Mouse (Mus musculus) midbrain, embryonic 14.5 days (tissue): ENCODE measurements around the gene Rtn4. TPM values are rescaled to one million over a fixed set of nuclear protein-coding genes. Genes with fewer than 3 reads are reported as not detected.
"Not testable (repeated sequence)": the region's sequence is repeated elsewhere in the genome, so short reads cannot be mapped to it uniquely, and the experiment has no call there.

Experiments
- ATAC-seq: fragments of 200-750 bp; cut with Nextera tagmentation; 2 replicates; pipeline ENCODE4 v1.8.0; 2017; ENCODE audit warnings: moderate number of reproducible peaks, moderate library complexity; ENCODE audit not compliant: low FRiP score, low TSS enrichment
- DNase-seq: peaks from one replicate; pipeline ENCODE4 v3.0.0-alpha.2; 2015
- H3K27ac ChIP-seq: fragments of 300-500 bp; sonication (generic); replicated peaks from 2 replicates; pipeline ENCODE4 v1.5.1; 2014; ENCODE audit warnings: mild to moderate bottlenecking, low read depth, low read length, moderate library complexity
- H3K27me3 ChIP-seq: fragments of 300-500 bp; sonication (generic); 2 replicates; pipeline ENCODE4 v1.6.1; 2014; ENCODE audit warnings: low read length, control low read depth, mixed read lengths; ENCODE audit not compliant: control insufficient read depth, insufficient read depth
- H3K36me3 ChIP-seq: fragments of 300-500 bp; sonication (generic); 2 replicates; pipeline ENCODE4 v1.6.1; 2014; ENCODE audit warnings: low read length, control low read depth; ENCODE audit not compliant: control insufficient read depth, insufficient read depth
- H3K4me1 ChIP-seq: fragments of 300-500 bp; sonication (generic); 2 replicates; pipeline ENCODE4 v1.6.1; 2014; ENCODE audit warnings: mild to moderate bottlenecking, antibody characterized with exemption, low read length, control low read depth; ENCODE audit not compliant: control insufficient read depth, insufficient read depth
- H3K4me2 ChIP-seq: fragments of 300-500 bp; sonication (generic); 2 replicates; pipeline ENCODE4 v1.6.1; 2014; ENCODE audit warnings: mild to moderate bottlenecking, low read length, moderate library complexity
- H3K4me3 ChIP-seq: fragments of 300-500 bp; sonication (generic); replicated peaks from 2 replicates; pipeline ENCODE4 v1.5.1; 2014; ENCODE audit warnings: low read depth, low read length
- H3K9ac ChIP-seq: fragments of 300-500 bp; sonication (generic); replicated peaks from 2 replicates; pipeline ENCODE4 v1.6.1; 2014; ENCODE audit warnings: mild to moderate bottlenecking, low read length, moderate library complexity
- H3K9me3 ChIP-seq: fragments of 300-500 bp; sonication (generic); 2 replicates; pipeline ENCODE4 v1.6.1; 2016; ENCODE audit warnings: low read length, control low read depth, mixed read lengths; ENCODE audit not compliant: control insufficient read depth
- WGBS: fragments of 180-500 bp; shearing (Covaris S2); extraction: QIAGEN DNeasy Blood & Tissue Kit; methylation state at CpG from one replicate; pipeline ENCODE4 v1.1.7; 2014; 5-methylcytosine and 5-hydroxymethylcytosine counted together
- polyA plus RNA-seq: library from polyadenylated mRNA; unstranded; fragments of >200 nt; fragmentation: Nextera tagmentation; extraction: Ambion mirVana; gene quantifications from 2 replicates; pipeline ENCODE4 v1.2.1, GENCODE M21; 2014

The Rtn4 gene
- polyA plus RNA-seq, 1 experiment from 2014 or later: 110 TPM

- DNase-seq (no peak), ATAC-seq (no peak)
- no peak overlapping the region for H3K27ac ChIP-seq
- no peak overlapping the region for H3K4me2 ChIP-seq
- H3K4me3 ChIP-seq: no peak overlapping the region
- no peaks in the 10 kb centered on the region for H3K4me1 ChIP-seq
- WGBS: 96% methylated on average over 3 of the region's 3 CpGs
- H3K27me3 ChIP-seq: no peaks in the 10 kb centered on the region
- no peaks in the 10 kb centered on the region for H3K9me3 ChIP-seq
- peaks cover 53% of the 10 kb centered on the region for H3K36me3 ChIP-seq
- no peak overlapping the region for H3K9ac ChIP-seq
Observed at GRCm38 (mm10) chr11:29747365-29747764, 54.6 kb downstream of the Rtn4 start.

GRCm38 (mm10) chr11:29747881-29748280 lies 55.1 kb downstream of the Rtn4 start:
- H3K4me2 ChIP-seq: no peak overlapping the region
- WGBS: 88% methylated on average over 1 of the region's 1 CpGs
- no peak overlapping the region for H3K27ac ChIP-seq
- H3K9ac ChIP-seq: no peak overlapping the region
- H3K27me3 ChIP-seq: no peaks in the 10 kb centered on the region
- H3K36me3 ChIP-seq: peaks cover 49% of the 10 kb centered on the region
- H3K9me3 ChIP-seq: no peaks in the 10 kb centered on the region
- no peak for ATAC-seq
- no peak overlapping the region for H3K4me3 ChIP-seq
- DNase-seq: no peak
- H3K4me1 ChIP-seq: no peaks in the 10 kb centered on the region

GRCm38 (mm10) chr11:29748750-29749467 lies 56.2 kb downstream of the Rtn4 start:
- no peak overlapping the region for H3K4me2 ChIP-seq
- no peak overlapping the region for H3K9ac ChIP-seq
- DNase-seq (no peak), ATAC-seq (no peak)
- 90% methylated on average over 8 of the region's 8 CpGs for WGBS
- H3K4me1 ChIP-seq: no peaks in the 10 kb centered on the region
- H3K36me3 ChIP-seq: peaks cover 40% of the 10 kb centered on the region
- no peak overlapping the region for H3K4me3 ChIP-seq
- no peaks in the 10 kb centered on the region for H3K27me3 ChIP-seq
- H3K27ac ChIP-seq: no peak overlapping the region
- H3K9me3 ChIP-seq: no peaks in the 10 kb centered on the region

GRCm38 (mm10) chr11:29749468-29749829 lies 56.7 kb downstream of the Rtn4 start:
- ATAC-seq: no peak
- Histone ChIP-seq H3K9ac (no peak overlapping the region), H3K27ac (no peak overlapping the region), H3K9me3 (no peaks in the 10 kb centered on the region), H3K4me3 (no peak overlapping the region), H3K27me3 (no peaks in the 10 kb centered on the region), H3K4me1 (no peaks in the 10 kb centered on the region), H3K36me3 (peaks cover 34% of the 10 kb centered on the region), H3K4me2 (no peak overlapping the region)
- DNase-seq: no peak
- 100% methylated on average over 1 of the region's 1 CpGs for WGBS

- no peak overlapping the region for H3K4me2 ChIP-seq
- 89% methylated on average over 2 of the region's 2 CpGs for WGBS
- ATAC-seq (no peak), DNase-seq (no peak)
- no peak overlapping the region for H3K4me3 ChIP-seq
- no peaks in the 10 kb centered on the region for H3K27me3 ChIP-seq
- H3K27ac ChIP-seq: no peak overlapping the region
- peaks cover 20% of the 10 kb centered on the region for H3K36me3 ChIP-seq
- no peaks in the 10 kb centered on the region for H3K9me3 ChIP-seq
- no peak overlapping the region for H3K9ac ChIP-seq
- no peaks in the 10 kb centered on the region for H3K4me1 ChIP-seq
Observed at GRCm38 (mm10) chr11:29751013-29751412, 58.3 kb downstream of the Rtn4 start.

GRCm38 (mm10) chr11:29751648-29752611 lies 59.2 kb downstream of the Rtn4 start:
- no peak for DNase-seq
- 87% methylated on average over 14 of the region's 14 CpGs for WGBS
- Histone ChIP-seq H3K36me3 (peaks cover 10% of the 10 kb centered on the region; the same call in 1 of the 2 replicates), H3K27ac (no peak overlapping the region), H3K27me3 (no peaks in the 10 kb centered on the region), H3K4me1 (no peaks in the 10 kb centered on the region), H3K9me3 (no peaks in the 10 kb centered on the region), H3K4me2 (no peak overlapping the region), H3K9ac (no peak overlapping the region), H3K4me3 (no peak overlapping the region)
- ATAC-seq: no peak

- H3K27ac ChIP-seq, H3K9ac ChIP-seq, DNase-seq, H3K4me2 ChIP-seq, H3K4me1 ChIP-seq, ATAC-seq, H3K36me3 ChIP-seq, H3K27me3 ChIP-seq, H3K4me3 ChIP-seq, H3K9me3 ChIP-seq: not testable (repeated sequence)
- 94% methylated on average over 5 of the region's 5 CpGs for WGBS
Observed at GRCm38 (mm10) chr11:29756007-29756406, 63.3 kb downstream of the Rtn4 start.

- no peaks in the 10 kb centered on the region for H3K27me3 ChIP-seq
- H3K4me2 ChIP-seq: no peak overlapping the region
- no peaks in the 10 kb centered on the region for H3K4me1 ChIP-seq
- WGBS: 82% methylated on average over 5 of the region's 5 CpGs
- ATAC-seq: 0 out of 2 replicates have a peak, but pooled peaks have one; percentile 34
- no peak overlapping the region for H3K4me3 ChIP-seq
- H3K9me3 ChIP-seq: no peaks in the 10 kb centered on the region
- H3K9ac ChIP-seq: no peak overlapping the region
- DNase-seq: no peak
- H3K27ac ChIP-seq: no peak overlapping the region
- H3K36me3 ChIP-seq: 0 out of 2 replicates have a peak, but pooled peaks cover 2% of the 10 kb centered on the region
Observed at GRCm38 (mm10) chr11:29758617-29759016, 65.9 kb downstream of the Rtn4 start.
